Mouse (Mus musculus) retina, adult 2 months (tissue): ENCODE results near the gene Tex19.2.

Source experiments
- DNase-seq: peaks from one replicate; pipeline ENCODE4 v3.0.0-alpha.2; 2012; ENCODE audit warnings: low read depth, low spot score

The Tex19.2 gene

GRCm38 (mm10) chr11:121118577-121118976 lies at the start of gene Tex19.2:
Tex19.2 (minus strand) TSS chr11:121118677.
- no peak for DNase-seq

GRCm38 (mm10) chr11:121163751-121164150 lies 45.3 kb upstream of the Tex19.2 start:
- no peak for DNase-seq

- DNase-seq: no peak
These were observed 42.3 kb upstream of the Tex19.2 start for GRCm38 (mm10) chr11:121160636-121161346.

GRCm38 (mm10) chr11:121159971-121160370 lies 41.5 kb upstream of the Tex19.2 start, which contains the start of gene Uts2r:
Uts2r (plus strand) TSS chr11:121160271.
- no peak for DNase-seq

GRCm38 (mm10) chr11:121156411-121156891 lies 38.0 kb upstream of the Tex19.2 start:
- DNase-seq: no peak

- no peak for DNase-seq
These were observed 35.7 kb upstream of the Tex19.2 start for GRCm38 (mm10) chr11:121154203-121154602.

- DNase-seq: no peak
These were observed 29.7 kb upstream of the Tex19.2 start for GRCm38 (mm10) chr11:121148193-121148592.

- no peak for DNase-seq
These were observed 27.4 kb upstream of the Tex19.2 start, which contains the start of gene Tex19.1 for GRCm38 (mm10) chr11:121145865-121146264. Tex19.1 (plus strand) TSS chr11:121146143.

- no peak for DNase-seq
These were observed 25.0 kb upstream of the Tex19.2 start for GRCm38 (mm10) chr11:121143325-121144015.

GRCm38 (mm10) chr11:121138732-121139131 lies 20.3 kb upstream of the Tex19.2 start:
- no peak for DNase-seq

GRCm38 (mm10) chr11:121137682-121138081 lies 19.2 kb upstream of the Tex19.2 start:
- DNase-seq: no peak

GRCm38 (mm10) chr11:121134600-121134999 lies 16.1 kb upstream of the Tex19.2 start:
- no peak for DNase-seq

- no peak for DNase-seq
These were observed 11.1 kb upstream of the Tex19.2 start for GRCm38 (mm10) chr11:121129616-121130015.

- DNase-seq: no peak
These were observed 9.0 kb upstream of the Tex19.2 start for GRCm38 (mm10) chr11:121127441-121127840.

GRCm38 (mm10) chr11:121126395-121126794 lies 7.9 kb upstream of the Tex19.2 start:
- no peak for DNase-seq

GRCm38 (mm10) chr11:121125522-121126172 lies 7.2 kb upstream of the Tex19.2 start:
- no peak for DNase-seq

GRCm38 (mm10) chr11:121123438-121123837 lies 5.0 kb upstream of the Tex19.2 start:
- no peak for DNase-seq

- no peak for DNase-seq
These were observed 3.7 kb upstream of the Tex19.2 start for GRCm38 (mm10) chr11:121122024-121122670.

GRCm38 (mm10) chr11:121121151-121121550 lies 2.7 kb upstream of the Tex19.2 start:
- DNase-seq: no peak

- DNase-seq: no peak
These were observed 371 bp downstream of the Tex19.2 start for GRCm38 (mm10) chr11:121118106-121118505.

GRCm38 (mm10) chr11:121112091-121112775 lies 6.2 kb downstream of the Tex19.2 start:
- DNase-seq: no peak
